Mouse (Mus musculus) testis, adult 2 months (tissue): ENCODE measurements around the gene 1500009C09Rik.

Experiments
- CTCF ChIP-seq: fragments of 200-500 bp; IDR thresholded peaks from 2 replicates; pipeline ENCODE4 v1.5.1; 2012; ENCODE audit warnings: low read depth, mild to moderate bottlenecking, inconsistent platforms, low read length, moderate library complexity; ENCODE audit not compliant: control insufficient read depth, insufficient read depth, insufficient replicate concordance
- POLR2A ChIP-seq: fragments of 200-500 bp; IDR thresholded peaks from 2 replicates; pipeline ENCODE4 v1.6.1; 2012; ENCODE audit warnings: low read depth, mild to moderate bottlenecking, inconsistent platforms, low read length, moderate library complexity; ENCODE audit not compliant: control insufficient read depth

- TF ChIP-seq CTCF (no peak), POLR2A (no peak)
Observed at GRCm38 (mm10) chr15:82274927-82275901, 23.0 kb downstream of the 1500009C09Rik start.
